Mouse (Mus musculus) lung, postnatal 0 days (tissue): ENCODE data around the gene Ubl4b. TPM values are rescaled to one million over a fixed set of nuclear protein-coding genes. Genes with fewer than 3 reads are reported as not detected.
A peak's percentile ranks its signal among the peaks of the same experiment; 100 is the strongest.

Experiments used
- ATAC-seq: fragments of 200-750 bp; cut with Nextera tagmentation; 2 replicates; pipeline ENCODE4 v1.8.0; 2017; ENCODE audit warnings: moderate library complexity
- DNase-seq: peaks from one replicate; pipeline ENCODE4 v3.0.0-alpha.2; 2016; ENCODE audit warnings: low spot score
- H3K27ac ChIP-seq: fragments of 300-500 bp; sonication (generic); 2 replicates; pipeline ENCODE4 v1.5.1; 2014; ENCODE audit warnings: antibody characterized with exemption, mild to moderate bottlenecking, low read length, mixed read lengths
- H3K27me3 ChIP-seq: fragments of 300-500 bp; sonication (generic); replicated peaks from 2 replicates; pipeline ENCODE4 v1.6.1; 2014; ENCODE audit warnings: low read length, mixed read lengths; ENCODE audit not compliant: insufficient read depth
- H3K36me3 ChIP-seq: fragments of 300-500 bp; sonication (generic); 2 replicates; pipeline ENCODE4 v1.6.1; 2014; ENCODE audit warnings: low read length, mixed read lengths; ENCODE audit not compliant: insufficient read depth
- H3K4me1 ChIP-seq: fragments of 300-500 bp; sonication (generic); 2 replicates; pipeline ENCODE4 v1.6.1; 2014; ENCODE audit warnings: antibody characterized with exemption, low read depth, low read length, mixed read lengths; ENCODE audit not compliant: insufficient read depth
- H3K4me2 ChIP-seq: fragments of 300-500 bp; sonication (generic); replicated peaks from 2 replicates; pipeline ENCODE4 v1.6.1; 2014; ENCODE audit warnings: low read depth, mild to moderate bottlenecking, low read length, moderate library complexity, mixed read lengths
- H3K4me3 ChIP-seq: fragments of 300-500 bp; sonication (generic); 2 replicates; pipeline ENCODE4 v1.5.1; 2014; ENCODE audit warnings: low read depth, low read length
- H3K9ac ChIP-seq: fragments of 300-500 bp; sonication (generic); replicated peaks from 2 replicates; pipeline ENCODE4 v1.6.1; 2014; ENCODE audit warnings: low read depth, mild to moderate bottlenecking
- H3K9me3 ChIP-seq: fragments of 300-500 bp; sonication (generic); 2 replicates; pipeline ENCODE4 v1.6.1; 2016; ENCODE audit warnings: low read length, mixed read lengths
- CTCF ChIP-seq: IDR thresholded peaks from 2 replicates; pipeline ENCODE4 v1.5.1; 2016; ENCODE audit warnings: antibody characterized with exemption, mild to moderate bottlenecking
- EP300 ChIP-seq: IDR thresholded peaks from 2 replicates; pipeline ENCODE4 v1.6.1; 2016; ENCODE audit warnings: antibody characterized with exemption, mild to moderate bottlenecking, control low read depth
- WGBS: fragments of 180-500 bp; shearing (Covaris S2); extraction: QIAGEN DNeasy Blood & Tissue Kit; methylation state at CpG from one replicate; pipeline ENCODE4 v1.1.7; 2014; 5-methylcytosine and 5-hydroxymethylcytosine counted together
- polyA plus RNA-seq: library from polyadenylated mRNA; unstranded; fragments of >200 nt; fragmentation: Nextera tagmentation; extraction: Ambion mirVana; gene quantifications from 2 replicates; pipeline ENCODE4 v1.2.1, GENCODE M21; 2015

Gene Ubl4b
- polyA plus RNA-seq, 1 experiment from 2014 or later, result not detected

DNA sequence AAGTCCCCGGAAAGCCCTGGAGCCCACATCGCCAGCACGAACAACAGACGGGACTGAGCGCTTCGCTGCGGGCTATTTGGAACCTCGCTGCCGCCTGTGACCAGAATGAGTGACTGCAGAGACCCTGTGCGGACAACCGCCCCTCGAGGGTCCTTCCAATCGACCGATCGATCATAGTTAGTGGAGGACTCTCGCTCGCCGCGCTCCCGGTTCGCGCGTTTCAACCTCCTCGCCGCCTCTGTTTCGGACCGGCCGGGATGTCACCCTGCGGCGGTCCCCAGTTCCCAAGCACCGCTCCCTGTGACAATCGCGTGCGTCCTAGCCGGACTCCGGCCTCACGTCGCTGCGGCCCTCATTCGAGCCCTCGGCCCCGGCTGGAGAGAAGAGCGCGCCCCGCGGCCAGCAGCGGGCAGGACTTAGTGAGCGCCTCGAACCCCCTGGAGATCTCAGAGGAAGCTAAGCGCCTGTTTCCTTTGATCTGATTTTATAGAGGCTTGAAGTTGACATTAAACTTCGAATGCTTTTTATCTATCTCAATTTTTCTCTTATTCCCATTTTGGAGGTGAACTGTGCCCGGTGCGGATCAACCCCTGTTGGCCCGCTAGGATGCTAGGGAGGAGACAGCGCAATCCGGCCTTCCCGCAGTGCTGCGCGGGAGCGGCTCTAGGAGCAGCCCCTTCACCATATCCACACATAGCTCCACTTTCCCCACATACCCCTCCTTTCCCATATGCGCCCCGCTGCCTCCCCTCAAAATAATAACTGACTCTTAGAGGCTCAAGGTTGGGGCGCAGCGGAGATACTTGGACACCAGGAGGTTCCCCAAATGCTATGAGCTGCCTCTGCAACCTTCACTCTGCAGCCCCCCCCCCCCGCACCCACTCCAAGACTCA lies 28.2 kb upstream of the Ubl4b start:
- TF ChIP-seq CTCF (no peak), EP300 (no peak)
- Histone ChIP-seq H3K4me1 (no peaks in the 10 kb centered on the region; the same call in 1 of the 2 replicates), H3K27ac (no peak overlapping the region), H3K4me2 (peak overlapping the region; percentile 54), H3K9ac (no peak overlapping the region), H3K36me3 (no peaks in the 10 kb centered on the region), H3K27me3 (peaks cover 61% of the 10 kb centered on the region), H3K9me3 (no peaks in the 10 kb centered on the region), H3K4me3 (peak overlapping the region; percentile 27)
- ATAC-seq (no peak), DNase-seq (no peak)
- 2% methylated on average over 65 of the region's 65 CpGs for WGBS

DNA sequence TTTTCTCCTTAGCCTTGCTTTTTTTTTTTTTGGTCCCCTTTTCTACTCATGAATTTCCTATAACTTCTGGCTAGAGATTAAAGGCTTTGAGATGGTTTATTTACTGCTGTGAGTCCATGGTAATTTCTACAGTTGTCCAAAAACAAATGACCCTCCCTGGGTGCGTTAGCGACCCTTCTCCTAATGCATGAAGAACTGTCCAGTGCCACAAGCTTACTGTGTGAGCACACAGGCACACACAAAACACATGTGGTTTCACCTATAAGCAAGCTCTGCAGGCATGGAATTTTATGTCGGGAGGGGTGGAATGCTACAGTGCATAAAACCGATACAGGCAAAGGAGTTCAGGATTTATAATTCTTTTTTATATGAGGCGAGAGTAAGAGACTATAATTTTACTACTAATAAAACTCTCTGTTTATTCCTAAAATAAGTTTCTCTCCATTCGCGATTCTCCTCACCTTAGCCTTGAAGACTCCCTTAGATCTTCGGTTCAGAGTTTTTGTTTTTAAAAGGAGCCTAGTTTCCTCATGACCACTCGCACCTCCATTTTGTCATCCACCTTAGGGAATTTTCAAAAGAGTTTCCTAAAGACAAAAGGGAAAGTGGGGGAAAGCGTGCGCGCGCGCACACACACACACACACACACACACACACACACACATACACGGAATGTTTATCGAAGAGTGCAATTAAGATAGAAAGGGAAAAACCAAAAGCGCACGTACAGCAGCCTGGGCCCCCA lies 27.4 kb upstream of the Ubl4b start:
- Histone ChIP-seq H3K36me3 (no peaks in the 10 kb centered on the region), H3K9me3 (no peaks in the 10 kb centered on the region), H3K27ac (no peak overlapping the region), H3K9ac (no peak overlapping the region), H3K27me3 (peaks cover 61% of the 10 kb centered on the region), H3K4me3 (peak overlapping the region; percentile 27), H3K4me1 (no peaks in the 10 kb centered on the region; the same call in 1 of the 2 replicates), H3K4me2 (peak overlapping the region; percentile 54)
- ATAC-seq, result no peak
- no peak for DNase-seq
- 4% methylated on average over 18 of the region's 18 CpGs for WGBS
- TF ChIP-seq EP300, result no peak
- no peak for TF ChIP-seq CTCF

DNA sequence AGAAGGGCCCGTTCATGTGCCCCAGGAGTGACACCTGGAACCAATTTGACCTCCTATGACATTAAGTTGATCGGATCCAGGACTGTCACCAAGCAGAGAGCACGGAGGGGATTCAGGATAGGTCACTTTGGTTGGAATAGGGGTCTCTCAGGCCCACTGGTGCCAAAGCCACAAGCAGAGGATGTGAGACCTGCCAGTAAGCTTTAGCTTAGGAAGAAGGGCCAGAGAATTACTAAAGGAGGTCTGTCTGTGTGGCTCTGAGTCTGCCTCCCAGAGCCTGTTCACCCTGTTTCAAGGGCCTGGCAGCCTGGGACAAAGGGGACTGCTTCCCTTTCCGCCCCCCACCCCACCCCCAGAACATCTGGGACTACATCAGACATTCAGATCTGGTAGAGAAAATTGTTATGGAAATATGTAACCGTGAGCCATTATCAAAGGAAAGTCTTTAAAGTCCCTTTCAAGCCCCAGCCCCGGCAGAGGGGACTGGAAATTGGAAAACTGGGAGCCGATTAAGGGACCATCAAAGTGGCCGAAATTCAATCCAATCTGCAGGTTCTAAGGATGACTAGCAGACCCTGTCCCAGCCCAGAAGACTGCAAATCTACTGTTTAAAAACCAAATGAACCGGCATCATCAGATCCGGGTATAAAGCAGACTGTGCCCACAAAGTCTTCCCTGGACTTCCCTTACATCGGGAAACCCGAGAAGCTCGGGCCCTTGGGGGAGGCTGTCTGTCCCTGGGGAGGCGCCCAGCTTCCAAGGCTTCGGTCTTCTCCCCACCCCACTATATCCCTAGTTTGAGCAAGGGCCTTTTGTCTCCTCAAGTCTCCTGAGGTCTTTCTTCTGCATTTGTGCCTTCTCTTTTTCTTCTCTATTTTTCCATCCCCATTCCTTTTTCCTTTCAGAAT lies 26.5 kb upstream of the Ubl4b start:
- H3K4me2 ChIP-seq, result no peak overlapping the region
- no peaks in the 10 kb centered on the region; the same call in 1 of the 2 replicates for H3K4me1 ChIP-seq
- H3K36me3 ChIP-seq, result no peaks in the 10 kb centered on the region
- H3K9me3 ChIP-seq, result no peaks in the 10 kb centered on the region
- DNase-seq (no peak), ATAC-seq (no peak)
- H3K4me3 ChIP-seq, result no peak overlapping the region
- whole genome bisulfite sequencing, result 5% methylated on average over 15 of the region's 15 CpGs
- peaks cover 55% of the 10 kb centered on the region for H3K27me3 ChIP-seq
- H3K9ac ChIP-seq, result no peak overlapping the region
- no peak overlapping the region for H3K27ac ChIP-seq
- no peak for TF ChIP-seq CTCF
- TF ChIP-seq EP300, result no peak

DNA sequence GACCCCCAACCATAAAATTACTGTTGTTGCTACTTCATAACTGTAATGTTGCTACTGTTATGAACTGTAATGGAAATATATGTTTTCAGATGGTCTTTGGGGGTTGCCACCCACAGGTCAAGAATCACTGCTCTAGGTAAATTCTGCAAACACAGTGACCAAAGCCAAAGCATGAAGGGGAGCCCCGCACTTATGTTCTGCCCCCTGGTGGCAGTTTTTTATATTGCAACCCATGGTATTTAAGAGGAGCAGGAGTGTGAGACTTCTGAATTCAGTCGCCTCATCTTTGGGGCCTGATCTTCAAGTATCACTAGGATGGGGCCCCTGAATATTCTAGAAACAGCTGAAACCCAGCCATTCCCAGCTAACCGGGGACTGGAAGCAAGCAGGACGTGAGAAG lies 24.6 kb upstream of the Ubl4b start:
- ATAC-seq (0 out of 2 replicates have a peak, but pooled peaks have one; percentile 14), DNase-seq (peak; percentile 40)

DNA sequence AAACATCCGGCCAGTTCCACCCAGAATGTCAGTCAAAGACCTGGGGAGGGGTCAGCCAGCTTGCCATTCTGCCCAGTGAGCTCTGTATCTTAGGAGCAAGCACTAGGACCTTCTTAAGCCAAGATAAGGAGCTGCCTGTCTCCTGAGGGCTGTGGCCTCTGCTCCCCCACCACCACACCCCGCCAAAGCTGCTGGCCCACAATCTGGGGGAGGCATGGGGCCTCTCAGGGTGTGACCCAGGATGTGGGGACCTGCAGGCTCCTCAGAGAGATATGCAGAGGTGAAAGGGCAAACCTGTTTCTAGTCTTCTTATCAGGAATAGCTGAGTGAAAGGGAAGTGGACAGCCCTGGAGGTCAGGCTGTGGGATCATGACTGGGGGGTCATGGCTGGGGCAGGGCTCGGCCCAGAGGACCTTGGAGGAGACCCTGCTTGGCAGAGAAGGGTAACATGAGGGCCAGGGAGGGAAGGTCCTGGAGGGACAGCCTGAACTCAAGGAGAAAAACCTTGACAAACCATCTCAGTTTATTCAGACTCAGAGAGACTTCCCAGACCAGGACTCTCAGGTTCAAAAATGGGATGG lies 23.0 kb upstream of the Ubl4b start:
- no peak for ATAC-seq
- H3K9ac ChIP-seq, result no peak overlapping the region
- TF ChIP-seq CTCF, result no peak

More for the DNA sequence above, 24.6 kb upstream of the Ubl4b start:
- Histone ChIP-seq H3K9me3 (no peaks in the 10 kb centered on the region), H3K4me3 (no peak overlapping the region), H3K27me3 (peaks cover 44% of the 10 kb centered on the region), H3K4me1 (no peaks in the 10 kb centered on the region; the same call in 1 of the 2 replicates), H3K9ac (no peak overlapping the region), H3K36me3 (no peaks in the 10 kb centered on the region), H3K4me2 (no peak overlapping the region), H3K27ac (no peak overlapping the region)
- TF ChIP-seq CTCF, result peak; percentile 81
- TF ChIP-seq EP300, result no peak
- WGBS, result 6% methylated on average over 4 of the region's 4 CpGs

More for the DNA sequence above, 23.0 kb upstream of the Ubl4b start:
- no peaks in the 10 kb centered on the region for H3K36me3 ChIP-seq
- H3K9me3 ChIP-seq, result no peaks in the 10 kb centered on the region
- H3K4me3 ChIP-seq, result no peak overlapping the region
- peaks cover 28% of the 10 kb centered on the region for H3K27me3 ChIP-seq
- H3K27ac ChIP-seq, result no peak overlapping the region
- no peak for DNase-seq
- H3K4me2 ChIP-seq, result no peak overlapping the region
- 21% methylated on average over 3 of the region's 3 CpGs for WGBS
- no peaks in the 10 kb centered on the region for H3K4me1 ChIP-seq
